Mouse (Mus musculus) midbrain, postnatal 0 days (tissue): ENCODE measurements around the gene C6. TPM values are rescaled to one million over a fixed set of nuclear protein-coding genes. Genes with fewer than 3 reads are reported as not detected.
A peak's percentile ranks its signal among the peaks of the same experiment; 100 is the strongest.

Source experiments
- ATAC-seq: fragments of 200-750 bp; cut with Nextera tagmentation; 2 replicates; pipeline ENCODE4 v1.8.0; 2017; ENCODE audit warnings: moderate number of reproducible peaks, mild to moderate bottlenecking, moderate TSS enrichment, moderate library complexity; ENCODE audit not compliant: low FRiP score
- DNase-seq: peaks from one replicate; pipeline ENCODE4 v3.0.0-alpha.2; 2015; ENCODE audit warnings: low spot score
- H3K27ac ChIP-seq: fragments of 300-500 bp; sonication (generic); 2 replicates; pipeline ENCODE4 v1.5.1; 2014; ENCODE audit warnings: low read depth, mild to moderate bottlenecking, low read length, mixed read lengths
- H3K27me3 ChIP-seq: fragments of 300-500 bp; sonication (generic); 2 replicates; pipeline ENCODE4 v1.6.1; 2014; ENCODE audit warnings: low read length, control low read depth, mixed read lengths; ENCODE audit not compliant: insufficient read depth
- H3K36me3 ChIP-seq: fragments of 300-500 bp; sonication (generic); 2 replicates; pipeline ENCODE4 v1.6.1; 2014; ENCODE audit warnings: low read length, control low read depth, mixed read lengths; ENCODE audit not compliant: insufficient read depth
- H3K4me1 ChIP-seq: fragments of 300-500 bp; sonication (generic); 2 replicates; pipeline ENCODE4 v1.6.1; 2014; ENCODE audit warnings: mild to moderate bottlenecking, control low read depth, antibody characterized with exemption, low read length, mixed read lengths; ENCODE audit not compliant: insufficient read depth
- H3K4me2 ChIP-seq: fragments of 300-500 bp; sonication (generic); 2 replicates; pipeline ENCODE4 v1.6.1; 2014; ENCODE audit warnings: low read depth, mild to moderate bottlenecking, low read length, mixed read lengths; ENCODE audit not compliant: poor library complexity, severe bottlenecking
- H3K4me3 ChIP-seq: fragments of 300-500 bp; sonication (generic); 2 replicates; pipeline ENCODE4 v1.5.1; 2014; ENCODE audit warnings: low read depth, mild to moderate bottlenecking, low read length, moderate library complexity
- H3K9ac ChIP-seq: fragments of 300-500 bp; sonication (generic); replicated peaks from 2 replicates; pipeline ENCODE4 v1.6.1; 2014; ENCODE audit warnings: mild to moderate bottlenecking, low read length, moderate library complexity, mixed read lengths; ENCODE audit not compliant: poor library complexity, severe bottlenecking
- H3K9me3 ChIP-seq: fragments of 300-500 bp; sonication (generic); 2 replicates; pipeline ENCODE4 v1.6.1; 2016; ENCODE audit warnings: low read length, control low read depth
- CTCF ChIP-seq: IDR thresholded peaks from 2 replicates; pipeline ENCODE4 v1.5.1; 2016; ENCODE audit warnings: antibody characterized with exemption, mild to moderate bottlenecking
- WGBS: fragments of 180-500 bp; shearing (Covaris S2); extraction: QIAGEN DNeasy Blood & Tissue Kit; methylation state at CpG from one replicate; pipeline ENCODE4 v1.1.7; 2014; 5-methylcytosine and 5-hydroxymethylcytosine counted together
- polyA plus RNA-seq: library from polyadenylated mRNA; unstranded; fragments of >200 nt; fragmentation: Nextera tagmentation; extraction: Ambion mirVana; gene quantifications from 2 replicates; pipeline ENCODE4 v1.2.1, GENCODE M21; 2015
- total RNA-seq: library from RNA; depleted of rRNA; stranded (reverse); fragments of >200 nt; gene quantifications from 2 replicates; pipeline ENCODE4 v1.2.3, GENCODE M21; 2014; rRNA removed

C6 gene
- total and polyA plus RNA-seq, 2 experiments from 2014 or later = not detected

- H3K9ac ChIP-seq = no peak overlapping the region
- H3K27ac ChIP-seq = no peak overlapping the region
- H3K4me3 ChIP-seq = no peak overlapping the region
- 78% methylated on average over 3 of the region's 3 CpGs for WGBS
- DNase-seq (peak; percentile 47), ATAC-seq (no peak)
- no peaks in the 10 kb centered on the region for H3K9me3 ChIP-seq
- H3K4me1 ChIP-seq = no peaks in the 10 kb centered on the region
- TF ChIP-seq CTCF = no peak
- H3K4me2 ChIP-seq = no peak overlapping the region
- H3K27me3 ChIP-seq = no peaks in the 10 kb centered on the region
- no peaks in the 10 kb centered on the region for H3K36me3 ChIP-seq
Observed at GRCm38 (mm10) chr15:4818437-4818836, 91.5 kb downstream of the C6 start.

- Histone ChIP-seq H3K4me2 (no peak overlapping the region), H3K27ac (no peak overlapping the region), H3K27me3 (no peaks in the 10 kb centered on the region), H3K9ac (no peak overlapping the region), H3K36me3 (no peaks in the 10 kb centered on the region), H3K9me3 (no peaks in the 10 kb centered on the region), H3K4me3 (no peak overlapping the region), H3K4me1 (no peaks in the 10 kb centered on the region)
- no peak for DNase-seq
- WGBS = 83% methylated on average over 1 of the region's 1 CpGs
- no peak for ATAC-seq
- TF ChIP-seq CTCF = no peak
Observed at GRCm38 (mm10) chr15:4821161-4821560, 94.2 kb downstream of the C6 start.

GRCm38 (mm10) chr15:4821824-4822223 is 94.8 kb downstream of the C6 start:
- no peak for DNase-seq
- no peak overlapping the region for H3K9ac ChIP-seq
- 93% methylated on average over 8 of the region's 8 CpGs for WGBS

GRCm38 (mm10) chr15:4827736-4828135 is 100.8 kb downstream of the C6 start:
- no peak overlapping the region for H3K9ac ChIP-seq
- no peaks in the 10 kb centered on the region for H3K36me3 ChIP-seq
- no peaks in the 10 kb centered on the region for H3K4me1 ChIP-seq
- ATAC-seq (no peak), DNase-seq (no peak)
- no peaks in the 10 kb centered on the region for H3K27me3 ChIP-seq
- no peak for TF ChIP-seq CTCF
- H3K4me2 ChIP-seq = no peak overlapping the region
- H3K27ac ChIP-seq = no peak overlapping the region
- H3K4me3 ChIP-seq = no peak overlapping the region
- no peaks in the 10 kb centered on the region for H3K9me3 ChIP-seq

More at GRCm38 (mm10) chr15:4821824-4822223, 94.8 kb downstream of the C6 start:
- Histone ChIP-seq H3K9me3 (no peaks in the 10 kb centered on the region), H3K27ac (no peak overlapping the region), H3K36me3 (no peaks in the 10 kb centered on the region), H3K4me3 (no peak overlapping the region), H3K4me1 (no peaks in the 10 kb centered on the region), H3K4me2 (no peak overlapping the region), H3K27me3 (no peaks in the 10 kb centered on the region)
- no peak for ATAC-seq
- no peak for TF ChIP-seq CTCF

- H3K9me3 ChIP-seq = no peaks in the 10 kb centered on the region
- no peaks in the 10 kb centered on the region for H3K4me1 ChIP-seq
- H3K27ac ChIP-seq = no peak overlapping the region
- WGBS = 91% methylated on average over 3 of the region's 3 CpGs
- TF ChIP-seq CTCF = no peak
- no peaks in the 10 kb centered on the region for H3K36me3 ChIP-seq
- ATAC-seq (no peak), DNase-seq (no peak)
- H3K9ac ChIP-seq = no peak overlapping the region
- no peak overlapping the region for H3K4me2 ChIP-seq
- no peak overlapping the region for H3K4me3 ChIP-seq
- H3K27me3 ChIP-seq = no peaks in the 10 kb centered on the region
Observed at GRCm38 (mm10) chr15:4836354-4836753, 109.4 kb downstream of the C6 start.

GRCm38 (mm10) chr15:4850015-4850414 is 123.0 kb downstream of the C6 start:
- no peak overlapping the region for H3K4me2 ChIP-seq
- TF ChIP-seq CTCF = no peak
- no peaks in the 10 kb centered on the region for H3K36me3 ChIP-seq
- H3K9ac ChIP-seq = no peak overlapping the region
- WGBS = 98% methylated on average over 1 of the region's 1 CpGs
- no peak for DNase-seq
- no peak for ATAC-seq
- no peaks in the 10 kb centered on the region for H3K4me1 ChIP-seq
- H3K27ac ChIP-seq = no peak overlapping the region
- H3K4me3 ChIP-seq = no peak overlapping the region
- H3K9me3 ChIP-seq = no peaks in the 10 kb centered on the region
- H3K27me3 ChIP-seq = no peaks in the 10 kb centered on the region

Other genes starting within 250 kb of the C6 start
- gene Mroh2b, start 171.6 kb downstream of the C6 start, total RNA-seq = not detected in 2 replicates
- not detected in 2 replicates for gene Mroh2b, start 171.6 kb downstream of the C6 start, polyA plus RNA-seq